Mouse (Mus musculus) thymus, adult 2 months (tissue): ENCODE measurements at regions not wholly inside any gene's neighbourhood (a gene's known extent, or its start where the extent isn't known, plus 50 kb on each side); places are given as distances from the start of the nearest gene placed in this dataset.

Experiments used
- CTCF ChIP-seq: fragments of 200-500 bp; IDR thresholded peaks from 2 replicates; pipeline ENCODE4 v1.5.1; 2012; ENCODE audit warnings: mild to moderate bottlenecking, control low read depth, low read length, moderate library complexity, borderline replicate concordance; ENCODE audit not compliant: control insufficient read depth, poor library complexity, insufficient read depth; ENCODE audit errors: extremely low read depth
- POLR2A ChIP-seq: fragments of 200-500 bp; IDR thresholded peaks from 2 replicates; pipeline ENCODE4 v1.6.1; 2012; ENCODE audit warnings: mild to moderate bottlenecking, low read length, control low read depth, moderate library complexity; ENCODE audit not compliant: control insufficient read depth, poor library complexity, insufficient read depth; ENCODE audit errors: extremely low read depth

- TF ChIP-seq POLR2A (no peak), CTCF (no peak)
These were observed 1172.6 kb upstream of the Lrrc6 start for GRCm38 (mm10) chr15:67673276-67673675.
